Mouse (Mus musculus) forebrain, embryonic 13.5 days (tissue): ENCODE data around the gene Gpr62. TPM values are rescaled to one million over a fixed set of nuclear protein-coding genes. Genes with fewer than 3 reads are reported as not detected.

ENCODE experiments used
- ATAC-seq: fragments of 200-750 bp; cut with Nextera tagmentation; 2 replicates; pipeline ENCODE4 v1.8.0; 2017
- H3K27ac ChIP-seq: fragments of 300-500 bp; sonication (generic); 2 replicates; pipeline ENCODE4 v1.5.1; 2015; ENCODE audit warnings: inconsistent platforms, mild to moderate bottlenecking, moderate library complexity
- H3K27me3 ChIP-seq: fragments of 300-500 bp; sonication (generic); 2 replicates; pipeline ENCODE4 v1.6.1; 2015; ENCODE audit warnings: mild to moderate bottlenecking, inconsistent platforms
- H3K36me3 ChIP-seq: fragments of 300-500 bp; sonication (generic); 2 replicates; pipeline ENCODE4 v1.6.1; 2015; ENCODE audit warnings: mild to moderate bottlenecking, inconsistent platforms; ENCODE audit not compliant: poor library complexity, severe bottlenecking
- H3K4me1 ChIP-seq: fragments of 300-500 bp; sonication (generic); 2 replicates; pipeline ENCODE4 v1.6.1; 2015; ENCODE audit warnings: inconsistent platforms
- H3K4me2 ChIP-seq: fragments of 300-500 bp; sonication (generic); 2 replicates; pipeline ENCODE4 v1.6.1; 2015; ENCODE audit warnings: inconsistent platforms, mild to moderate bottlenecking, moderate library complexity
- H3K4me3 ChIP-seq: fragments of 300-500 bp; sonication (generic); 2 replicates; pipeline ENCODE4 v1.5.1; 2015; ENCODE audit warnings: mild to moderate bottlenecking, inconsistent platforms
- H3K9ac ChIP-seq: fragments of 300-500 bp; sonication (generic); 2 replicates; pipeline ENCODE4 v1.6.1; 2015; ENCODE audit warnings: mild to moderate bottlenecking, inconsistent platforms
- H3K9me3 ChIP-seq: fragments of 300-500 bp; sonication (generic); replicated peaks from 2 replicates; pipeline ENCODE4 v1.6.1; 2016; ENCODE audit warnings: inconsistent platforms
- WGBS: fragments of 180-500 bp; shearing (Covaris S2); methylation state at CpG from one replicate; pipeline ENCODE4 v1.1.7; 2015; 5-methylcytosine and 5-hydroxymethylcytosine counted together
- polyA plus RNA-seq: library from polyadenylated mRNA; unstranded; fragments of >200 nt; fragmentation: Nextera tagmentation; extraction: Ambion mirVana; gene quantifications from 2 replicates; pipeline ENCODE4 v1.2.1, GENCODE M21; 2015

Gpr62 gene
- polyA plus RNA-seq, 1 experiment from 2014 or later = 0.45 TPM

- H3K27ac ChIP-seq = no peak overlapping the region; the same call in 1 of the 2 replicates
- H3K27me3 ChIP-seq = no peaks in the 10 kb centered on the region
- H3K4me3 ChIP-seq = no peak overlapping the region
- 72% methylated on average over 7 of the region's 7 CpGs for WGBS
- ATAC-seq = no peak
- no peak overlapping the region for H3K4me2 ChIP-seq
- H3K9me3 ChIP-seq = no peaks in the 10 kb centered on the region
- no peak overlapping the region; the same call in 1 of the 2 replicates for H3K9ac ChIP-seq
- peaks cover 51% of the 10 kb centered on the region for H3K36me3 ChIP-seq
- H3K4me1 ChIP-seq = peaks cover 31% of the 10 kb centered on the region
These were observed 32.3 kb downstream of the Gpr62 start for GRCm38 (mm10) chr9:106433389-106433788.

- H3K4me1 ChIP-seq = peaks cover 15% of the 10 kb centered on the region
- H3K27ac ChIP-seq = peak overlapping the region; percentile 96
- H3K9ac ChIP-seq = peak overlapping the region; percentile 94
- H3K9me3 ChIP-seq = no peaks in the 10 kb centered on the region
- H3K27me3 ChIP-seq = no peaks in the 10 kb centered on the region
- peaks cover 45% of the 10 kb centered on the region for H3K36me3 ChIP-seq
- 2% methylated on average over 4 of the region's 4 CpGs for WGBS
- peak overlapping the region; percentile 92 for H3K4me2 ChIP-seq
- peak overlapping the region; percentile 83 for H3K4me3 ChIP-seq
- no peak for ATAC-seq
These were observed 35.8 kb downstream of the Gpr62 start for GRCm38 (mm10) chr9:106430015-106430264.

- H3K4me3 ChIP-seq = peak within 1 kb of the TSS; percentile 83
- WGBS = under 1% methylated on average over 55 of the region's 55 CpGs
- H3K4me2 ChIP-seq = peak within 1 kb of the TSS; percentile 92
- H3K4me1 ChIP-seq = peaks cover 15% of the 10 kb centered on the region
- no peaks in the 10 kb centered on the region for H3K27me3 ChIP-seq
- H3K36me3 ChIP-seq = peaks cover 40% of the 10 kb centered on the region
- H3K9ac ChIP-seq = peak within 1 kb of the TSS; percentile 94
- H3K27ac ChIP-seq = peak within 1 kb of the TSS; percentile 96
- peak; percentile 93 for ATAC-seq
- H3K9me3 ChIP-seq = no peaks in the 10 kb centered on the region
These were observed 36.3 kb downstream of the Gpr62 start, which contains the start of gene Rpl29 for GRCm38 (mm10) chr9:106429221-106430014. Gene Rpl29, plus strand, starts transcription at chr9:106429454.

GRCm38 (mm10) chr9:106428719-106429220 lies 37.0 kb downstream of the Gpr62 start:
- peak overlapping the region; percentile 92 for H3K4me2 ChIP-seq
- no peaks in the 10 kb centered on the region for H3K27me3 ChIP-seq
- peak; percentile 67 for ATAC-seq
- H3K9me3 ChIP-seq = no peaks in the 10 kb centered on the region
- peak overlapping the region; percentile 75 for H3K9ac ChIP-seq
- H3K36me3 ChIP-seq = peaks cover 33% of the 10 kb centered on the region
- H3K4me1 ChIP-seq = peaks cover 15% of the 10 kb centered on the region
- peak overlapping the region; percentile 83 for H3K4me3 ChIP-seq
- 18% methylated on average over 11 of the region's 11 CpGs for WGBS
- H3K27ac ChIP-seq = peak overlapping the region; percentile 96

- WGBS = 0% methylated on average over 3 of the region's 3 CpGs
- H3K27me3 ChIP-seq = 0 out of 2 replicates have a peak, but pooled peaks cover 4% of the 10 kb centered on the region
- 0 out of 2 replicates have a peak overlapping the region, but pooled peaks have one; percentile 48 for H3K9ac ChIP-seq
- peak; percentile 85 for ATAC-seq
- no peaks in the 10 kb centered on the region for H3K36me3 ChIP-seq
- peaks cover 36% of the 10 kb centered on the region for H3K4me1 ChIP-seq
- H3K4me2 ChIP-seq = peak overlapping the region; percentile 39
- H3K27ac ChIP-seq = peak overlapping the region; percentile 1; the same call in 1 of the 2 replicates
- no peak overlapping the region for H3K4me3 ChIP-seq
- H3K9me3 ChIP-seq = no peaks in the 10 kb centered on the region
These were observed 43.9 kb downstream of the Gpr62 start for GRCm38 (mm10) chr9:106421865-106422160.

- H3K4me2 ChIP-seq = peak overlapping the region; percentile 39
- ATAC-seq = peak; percentile 1; the same call in 1 of the 2 replicates
- peak overlapping the region; percentile 1 for H3K27ac ChIP-seq
- 5% methylated on average over 18 of the region's 18 CpGs for WGBS
- no peaks in the 10 kb centered on the region for H3K9me3 ChIP-seq
- H3K27me3 ChIP-seq = 0 out of 2 replicates have a peak, but pooled peaks cover 4% of the 10 kb centered on the region
- H3K4me3 ChIP-seq = no peak overlapping the region
- H3K36me3 ChIP-seq = no peaks in the 10 kb centered on the region
- H3K9ac ChIP-seq = peak overlapping the region; percentile 54; the same call in 1 of the 2 replicates
- peaks cover 36% of the 10 kb centered on the region for H3K4me1 ChIP-seq
These were observed 44.5 kb downstream of the Gpr62 start for GRCm38 (mm10) chr9:106421033-106421864.

GRCm38 (mm10) chr9:106420608-106421007 lies 45.1 kb downstream of the Gpr62 start:
- Histone ChIP-seq H3K27ac (no peak overlapping the region), H3K27me3 (0 out of 2 replicates have a peak, but pooled peaks cover 4% of the 10 kb centered on the region), H3K4me2 (peak overlapping the region; percentile 39), H3K4me3 (no peak overlapping the region), H3K36me3 (no peaks in the 10 kb centered on the region), H3K4me1 (peaks cover 36% of the 10 kb centered on the region), H3K9me3 (no peaks in the 10 kb centered on the region), H3K9ac (peak overlapping the region; percentile 54)
- no peak for ATAC-seq
- WGBS = 3% methylated on average over 2 of the region's 2 CpGs

GRCm38 (mm10) chr9:106417841-106418625 lies 47.7 kb downstream of the Gpr62 start:
- Histone ChIP-seq H3K27ac (peak overlapping the region; percentile 40), H3K27me3 (0 out of 2 replicates have a peak, but pooled peaks cover 4% of the 10 kb centered on the region), H3K4me2 (peak overlapping the region; percentile 57), H3K9me3 (no peaks in the 10 kb centered on the region), H3K9ac (peak overlapping the region; percentile 51), H3K4me1 (peaks cover 36% of the 10 kb centered on the region), H3K36me3 (no peaks in the 10 kb centered on the region), H3K4me3 (peak overlapping the region; percentile 21)
- WGBS = 13% methylated on average over 29 of the region's 29 CpGs
- peak; percentile 80 for ATAC-seq

- no peak overlapping the region for H3K9ac ChIP-seq
- ATAC-seq = no peak
- H3K4me2 ChIP-seq = no peak overlapping the region
- WGBS = 88% methylated on average over 6 of the region's 6 CpGs
- H3K4me1 ChIP-seq = peaks cover 36% of the 10 kb centered on the region
- H3K27me3 ChIP-seq = 0 out of 2 replicates have a peak, but pooled peaks cover 4% of the 10 kb centered on the region
- no peaks in the 10 kb centered on the region for H3K9me3 ChIP-seq
- H3K4me3 ChIP-seq = no peak overlapping the region
- no peak overlapping the region for H3K27ac ChIP-seq
- no peaks in the 10 kb centered on the region for H3K36me3 ChIP-seq
These were observed 48.9 kb downstream of the Gpr62 start for GRCm38 (mm10) chr9:106416826-106417225.
